Mouse (Mus musculus) thymus, postnatal 10 days (tissue): ENCODE results near the gene Jmjd1c.

ENCODE experiments used
- DNase-seq, 2 experiments: peaks; one replicate each; pipeline ENCODE4 v3.0.0; 2021; ENCODE audit warnings: low spot score in 2 of 2

Gene Jmjd1c

DNA sequence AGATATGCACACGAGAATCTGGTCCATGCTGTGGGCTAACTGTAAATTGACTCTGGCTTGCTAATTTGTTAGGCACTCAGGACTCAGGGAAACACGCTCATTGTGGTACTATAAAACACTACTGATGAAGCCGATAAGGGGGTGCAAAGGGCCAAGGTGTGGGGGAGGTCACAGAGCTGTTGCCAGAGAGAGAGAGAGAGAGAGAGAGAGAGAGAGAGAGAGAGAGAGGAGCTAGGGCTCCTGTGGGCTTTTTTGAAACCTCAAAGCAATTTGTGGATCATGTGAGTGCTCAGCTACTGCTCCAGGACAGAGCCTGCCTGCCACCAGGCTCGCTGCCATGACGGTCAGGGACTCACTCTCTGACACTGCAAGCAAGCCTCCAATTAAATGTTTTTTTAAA lies 202.9 kb downstream of the Jmjd1c start:
- no peak for DNase-seq

DNA sequence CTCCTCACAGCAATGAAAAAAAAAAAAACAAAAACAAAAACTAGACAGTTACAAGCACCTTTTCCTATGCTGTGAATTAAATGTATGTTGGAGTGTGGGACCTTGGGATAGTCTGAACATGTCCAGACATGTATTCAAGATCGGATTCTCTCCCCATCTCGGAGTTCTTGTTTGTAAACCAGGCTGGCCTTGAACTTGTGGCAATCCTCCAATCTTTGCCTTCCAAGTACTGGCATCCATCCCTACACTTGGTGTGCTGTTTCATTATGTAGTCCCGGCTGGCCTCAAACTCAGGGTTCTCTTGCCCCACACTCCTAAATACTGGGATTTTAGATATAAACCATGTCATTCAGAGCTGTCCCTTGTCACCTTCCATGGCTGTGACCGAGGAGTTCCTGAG lies 203.4 kb downstream of the Jmjd1c start:
- DNase-seq, result no peak

DNA sequence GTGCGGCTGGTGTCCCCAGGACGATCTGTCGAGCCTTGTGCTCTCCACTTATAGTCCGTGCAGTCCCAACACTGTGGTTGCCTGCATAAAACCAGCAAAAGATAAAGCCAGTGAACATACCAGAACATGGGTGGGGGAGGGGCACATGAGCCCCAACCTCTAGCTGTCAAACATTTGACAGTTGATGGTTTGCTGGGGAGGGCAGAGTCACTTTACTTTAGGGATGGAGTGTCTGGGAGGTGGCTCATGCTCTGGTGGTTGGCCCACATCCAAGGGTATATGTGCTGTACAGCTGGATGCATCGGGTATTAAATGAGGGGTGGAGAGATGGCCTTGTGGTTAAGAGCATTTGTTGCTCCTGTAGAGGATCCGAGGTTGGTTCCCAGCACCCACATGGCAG lies 205.1 kb downstream of the Jmjd1c start:
- DNase-seq, result no peak

DNA sequence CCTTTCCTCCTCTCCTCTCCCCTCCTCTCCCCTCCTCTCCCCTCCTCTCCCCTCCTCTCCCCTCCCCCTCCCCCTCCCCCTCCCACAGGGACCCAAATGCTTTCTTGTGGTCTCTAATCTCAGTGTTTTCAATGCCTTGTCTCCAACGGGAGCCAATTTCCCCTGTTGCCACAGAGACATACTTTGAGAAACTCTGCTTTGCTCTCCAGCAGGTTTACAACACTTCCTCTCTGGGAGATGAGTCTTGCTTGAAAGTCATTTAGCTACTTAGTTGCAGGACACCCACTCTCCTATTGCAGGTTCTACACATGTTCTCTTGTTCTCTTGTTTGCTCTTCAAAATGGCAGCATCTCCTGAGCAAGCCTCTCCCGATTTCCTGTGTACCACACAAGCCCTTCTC lies 206.4 kb downstream of the Jmjd1c start:
- DNase-seq, result no peak
